Mouse (Mus musculus): ENCODE data around the gene Hck. TPM values are rescaled to one million over a fixed set of nuclear protein-coding genes. Genes with fewer than 3 reads are reported as not detected.

Hck gene
- total RNA-seq, 2 experiments from 2014 or later, result 1.5 to 2.0 TPM

- DNase-seq (ENCODE audit: low spot score in 2 of 2), result no peak
Observed at GRCm38 (mm10) chr2:153199114-153199513, 90.8 kb downstream of the Hck start.

Other genes with a start within 250 kb of the Hck start
- gene Mylk2, start 197.1 kb upstream of the Hck start, total RNA-seq (2021), result not detected
- under 1 TPM; 0.58 to 0.89 TPM for gene Foxs1, start 175.3 kb upstream of the Hck start, total RNA-seq (2021)
- gene Dusp15, start 156.8 kb upstream of the Hck start, total RNA-seq (2021), result 10 to 100 TPM in 1 of 2 experiments, 1 to 10 TPM in 1; 10.0 to 10.8 TPM
- 1 to 10 TPM in 1 of 2 experiments, under 1 TPM in 1; 0.94 to 1.3 TPM for gene Ttll9, start 146.0 kb upstream of the Hck start, total RNA-seq (2021)
- 10 to 100 TPM; 40.5 to 42.9 TPM for gene Pdrg1, start 93.0 kb upstream of the Hck start, total RNA-seq (2021)
- 1 to 10 TPM; 1.4 to 2.5 TPM for gene Xkr7, start 76.6 kb upstream of the Hck start, total RNA-seq (2021)
- 1 to 10 TPM; 2.2 to 3.1 TPM for gene Ccm2l, start 42.5 kb upstream of the Hck start, total RNA-seq (2021)
- gene Tm9sf4, start 52.8 kb downstream of the Hck start, total RNA-seq (2021), result 10 to 100 TPM; 83.4 to 93.9 TPM
- 10 to 100 TPM; 20.7 to 21.7 TPM for gene Tspyl3, start 117.0 kb downstream of the Hck start, total RNA-seq (2021)
- gene Plagl2, start 133.0 kb downstream of the Hck start, total RNA-seq (2021), result 1 to 10 TPM; 5.9 TPM
- gene Pofut1, start 133.1 kb downstream of the Hck start, total RNA-seq (2021), result 10 to 100 TPM; 15.4 to 15.8 TPM
- 10 to 100 TPM; 54.2 to 54.8 TPM for gene Kif3b, start 182.9 kb downstream of the Hck start, total RNA-seq (2021)
- 10 to 100 TPM; 30.3 to 31.7 TPM for gene Asxl1, start 237.4 kb downstream of the Hck start, total RNA-seq (2021)

Measured in layer of hippocampus, adult 18-20 months (tissue).